Mouse (Mus musculus): ENCODE measurements around the gene Cpn2. TPM values are rescaled to one million over a fixed set of nuclear protein-coding genes. Genes with fewer than 3 reads are reported as not detected.

The Cpn2 gene
- 0.04 and 0.08 TPM in 2 replicates for polyA plus RNA-seq (2015; fragmentation: Nextera tagmentation; extraction: Ambion mirVana)

GRCm38 (mm10) chr16:30267359-30267758, at the start of gene Cpn2:
Gene Cpn2 (minus strand): TSS chr16:30267499.
- Histone ChIP-seq H3K27ac (no peak within 1 kb of the TSS), H3K4me2 (no peak within 1 kb of the TSS), H3K9ac (no peak within 1 kb of the TSS), H3K27me3 (0 out of 2 replicates have a peak, but pooled peaks cover 3% of the 10 kb centered on the region), H3K4me1 (no peaks in the 10 kb centered on the region), H3K9me3 (replicated peaks) (no peaks in the 10 kb centered on the region), H3K36me3 (no peaks in the 10 kb centered on the region), H3K4me3 (replicated peaks) (no peak within 1 kb of the TSS)
- ATAC-seq (replicated peaks; ENCODE audit: low FRiP score) = no peak
- WGBS = 66% methylated on average over 5 of the region's 5 CpGs

GRCm38 (mm10) chr16:30314236-30314635, 46.9 kb upstream of the Cpn2 start:
- Histone ChIP-seq H3K27ac (no peak overlapping the region), H3K4me1 (peaks cover 10% of the 10 kb centered on the region), H3K36me3 (peaks cover 29% of the 10 kb centered on the region), H3K9me3 (replicated peaks) (no peaks in the 10 kb centered on the region), H3K4me3 (replicated peaks) (no peak overlapping the region), H3K4me2 (no peak overlapping the region), H3K27me3 (peaks cover 29% of the 10 kb centered on the region), H3K9ac (no peak overlapping the region)
- ATAC-seq (replicated peaks; ENCODE audit: low FRiP score) = no peak

GRCm38 (mm10) chr16:30310647-30311046, 43.3 kb upstream of the Cpn2 start, which contains the start of gene Gp5:
Gene Gp5 (minus strand): TSS chr16:30310779.
- peak within 1 kb of the TSS; percentile 56 for H3K4me3 ChIP-seq (replicated peaks)
- no peaks in the 10 kb centered on the region for H3K9me3 ChIP-seq (replicated peaks)
- peaks cover 23% of the 10 kb centered on the region for H3K4me1 ChIP-seq
- no peak for ATAC-seq (replicated peaks; ENCODE audit: low FRiP score)
- H3K4me2 ChIP-seq = peak within 1 kb of the TSS; percentile 99
- H3K9ac ChIP-seq = 0 out of 2 replicates have a peak within 1 kb of the TSS, but pooled peaks have one; percentile 47
- no peak within 1 kb of the TSS for H3K27ac ChIP-seq
- peaks cover 9% of the 10 kb centered on the region for H3K36me3 ChIP-seq
- peaks cover 65% of the 10 kb centered on the region for H3K27me3 ChIP-seq

- Histone ChIP-seq H3K4me3 (replicated peaks) (no peak overlapping the region), H3K9me3 (replicated peaks) (no peaks in the 10 kb centered on the region), H3K4me2 (no peak overlapping the region), H3K36me3 (peaks cover 6% of the 10 kb centered on the region), H3K9ac (no peak overlapping the region), H3K27me3 (peaks cover 68% of the 10 kb centered on the region), H3K4me1 (peaks cover 23% of the 10 kb centered on the region), H3K27ac (no peak overlapping the region)
- no peak for ATAC-seq (replicated peaks; ENCODE audit: low FRiP score)
- WGBS = 55% methylated on average over 8 of the region's 8 CpGs
Measured at GRCm38 (mm10) chr16:30310171-30310515, 42.8 kb upstream of the Cpn2 start.

GRCm38 (mm10) chr16:30309395-30310170, 42.3 kb upstream of the Cpn2 start:
- Histone ChIP-seq H3K36me3 (peaks cover under 1% of the 10 kb centered on the region; the same call in 1 of the 2 replicates), H3K4me1 (peaks cover 23% of the 10 kb centered on the region), H3K4me2 (peak overlapping the region; percentile 99), H3K4me3 (replicated peaks) (peak overlapping the region; percentile 56), H3K9ac (peak overlapping the region; percentile 47; the same call in 1 of the 2 replicates), H3K27me3 (peaks cover 71% of the 10 kb centered on the region), H3K9me3 (replicated peaks) (no peaks in the 10 kb centered on the region), H3K27ac (no peak overlapping the region)
- no peak for ATAC-seq (replicated peaks; ENCODE audit: low FRiP score)
- WGBS = 4% methylated on average over 34 of the region's 34 CpGs

- ATAC-seq (replicated peaks; ENCODE audit: low FRiP score) = peak; percentile 57
- under 1% methylated on average over 72 of the region's 72 CpGs for WGBS
- Histone ChIP-seq H3K9me3 (replicated peaks) (no peaks in the 10 kb centered on the region), H3K4me3 (replicated peaks) (peak overlapping the region; percentile 56), H3K36me3 (no peaks in the 10 kb centered on the region), H3K4me1 (peaks cover 29% of the 10 kb centered on the region), H3K4me2 (peak overlapping the region; percentile 99), H3K9ac (peak overlapping the region; percentile 47), H3K27me3 (peaks cover 71% of the 10 kb centered on the region), H3K27ac (no peak overlapping the region)
Measured at GRCm38 (mm10) chr16:30308616-30309394, 41.5 kb upstream of the Cpn2 start.

- H3K9me3 ChIP-seq (replicated peaks) = no peaks in the 10 kb centered on the region
- peak overlapping the region; percentile 99 for H3K4me2 ChIP-seq
- H3K36me3 ChIP-seq = no peaks in the 10 kb centered on the region
- peaks cover 29% of the 10 kb centered on the region for H3K4me1 ChIP-seq
- peaks cover 74% of the 10 kb centered on the region for H3K27me3 ChIP-seq
- peak; percentile 28; the same call in 1 of the 2 replicates for ATAC-seq (replicated peaks; ENCODE audit: low FRiP score)
- no peak overlapping the region for H3K27ac ChIP-seq
- peak overlapping the region; percentile 56 for H3K4me3 ChIP-seq (replicated peaks)
- H3K9ac ChIP-seq = peak overlapping the region; percentile 47
- WGBS = 9% methylated on average over 29 of the region's 29 CpGs
Measured at GRCm38 (mm10) chr16:30307961-30308615, 40.8 kb upstream of the Cpn2 start.

- Histone ChIP-seq H3K4me1 (peaks cover 29% of the 10 kb centered on the region), H3K4me2 (no peak overlapping the region), H3K4me3 (replicated peaks) (no peak overlapping the region), H3K27me3 (peaks cover 74% of the 10 kb centered on the region), H3K27ac (no peak overlapping the region), H3K9me3 (replicated peaks) (no peaks in the 10 kb centered on the region), H3K9ac (no peak overlapping the region), H3K36me3 (no peaks in the 10 kb centered on the region)
- WGBS = 50% methylated on average over 12 of the region's 12 CpGs
- no peak for ATAC-seq (replicated peaks; ENCODE audit: low FRiP score)
Measured at GRCm38 (mm10) chr16:30307306-30307705, 40.0 kb upstream of the Cpn2 start.

- Histone ChIP-seq H3K9ac (no peak overlapping the region), H3K36me3 (no peaks in the 10 kb centered on the region), H3K4me2 (no peak overlapping the region), H3K9me3 (replicated peaks) (no peaks in the 10 kb centered on the region), H3K4me3 (replicated peaks) (no peak overlapping the region), H3K4me1 (peaks cover 29% of the 10 kb centered on the region), H3K27me3 (peaks cover 64% of the 10 kb centered on the region), H3K27ac (no peak overlapping the region)
- 84% methylated on average over 4 of the region's 4 CpGs for WGBS
- no peak for ATAC-seq (replicated peaks; ENCODE audit: low FRiP score)
Measured at GRCm38 (mm10) chr16:30306102-30306501, 38.8 kb upstream of the Cpn2 start.

GRCm38 (mm10) chr16:30304236-30304635, 36.9 kb upstream of the Cpn2 start:
- H3K27me3 ChIP-seq = peaks cover 57% of the 10 kb centered on the region
- peaks cover 19% of the 10 kb centered on the region for H3K4me1 ChIP-seq
- WGBS = 26% methylated on average over 5 of the region's 5 CpGs
- no peaks in the 10 kb centered on the region for H3K36me3 ChIP-seq
- H3K4me3 ChIP-seq (replicated peaks) = no peak overlapping the region
- H3K27ac ChIP-seq = no peak overlapping the region
- H3K4me2 ChIP-seq = no peak overlapping the region
- no peak for ATAC-seq (replicated peaks; ENCODE audit: low FRiP score)
- H3K9me3 ChIP-seq (replicated peaks) = no peaks in the 10 kb centered on the region
- H3K9ac ChIP-seq = no peak overlapping the region

GRCm38 (mm10) chr16:30303411-30303810, 36.1 kb upstream of the Cpn2 start:
- Histone ChIP-seq H3K4me1 (peaks cover 11% of the 10 kb centered on the region), H3K4me2 (no peak overlapping the region), H3K27me3 (peaks cover 48% of the 10 kb centered on the region), H3K9ac (no peak overlapping the region), H3K9me3 (replicated peaks) (no peaks in the 10 kb centered on the region), H3K36me3 (no peaks in the 10 kb centered on the region), H3K4me3 (replicated peaks) (no peak overlapping the region), H3K27ac (no peak overlapping the region)
- WGBS = 86% methylated on average over 2 of the region's 2 CpGs
- no peak for ATAC-seq (replicated peaks; ENCODE audit: low FRiP score)

GRCm38 (mm10) chr16:30302686-30303085, 35.4 kb upstream of the Cpn2 start:
- 83% methylated on average over 6 of the region's 6 CpGs for WGBS
- Histone ChIP-seq H3K4me1 (peaks cover 6% of the 10 kb centered on the region; the same call in 1 of the 2 replicates), H3K9me3 (replicated peaks) (no peaks in the 10 kb centered on the region), H3K9ac (no peak overlapping the region), H3K4me2 (no peak overlapping the region), H3K27ac (no peak overlapping the region), H3K27me3 (peaks cover 41% of the 10 kb centered on the region), H3K36me3 (no peaks in the 10 kb centered on the region), H3K4me3 (replicated peaks) (no peak overlapping the region)
- ATAC-seq (replicated peaks; ENCODE audit: low FRiP score) = no peak

Measured in kidney, embryonic 15.5 days (tissue).